Mouse (Mus musculus) cerebellum, postnatal 14 days (tissue): ENCODE measurements at regions not wholly inside any gene's neighbourhood (a gene's known extent, or its start where the extent isn't known, plus 50 kb on each side); places are given as distances from the start of the nearest gene placed in this dataset.

Experiments
- DNase-seq, 2 experiments: peaks; one replicate each; pipeline ENCODE4 v3.0.0; 2021; ENCODE audit warnings: mixed read lengths in 2 of 2

- peak; percentile 27 to 45 for DNase-seq
Observed at GRCm38 (mm10) chr4:9218380-9218779, 979.5 kb upstream of the Car8 start.

GRCm38 (mm10) chr4:9208606-9209005 is 969.8 kb upstream of the Car8 start:
- DNase-seq: no peak

- no peak for DNase-seq
Observed at GRCm38 (mm10) chr4:9200012-9200411, 961.2 kb upstream of the Car8 start.

GRCm38 (mm10) chr4:9196435-9196834 is 957.6 kb upstream of the Car8 start:
- no peak for DNase-seq

GRCm38 (mm10) chr4:9193121-9193520 is 954.3 kb upstream of the Car8 start:
- no peak for DNase-seq

GRCm38 (mm10) chr4:9185156-9185875 is 946.5 kb upstream of the Car8 start:
- peak; percentile 14 to 41 for DNase-seq

- DNase-seq: peak; percentile 25 to 30
Observed at GRCm38 (mm10) chr4:9184451-9185121, 945.7 kb upstream of the Car8 start.

- no peak for DNase-seq
Observed at GRCm38 (mm10) chr4:9174365-9174764, 935.5 kb upstream of the Car8 start.

- no peak for DNase-seq
Observed at GRCm38 (mm10) chr4:9162374-9162773, 923.5 kb upstream of the Car8 start.

- DNase-seq: no peak
Observed at GRCm38 (mm10) chr4:9161814-9162133, 922.9 kb upstream of the Car8 start.

- no peak for DNase-seq
Observed at GRCm38 (mm10) chr4:9161068-9161813, 922.4 kb upstream of the Car8 start.

GRCm38 (mm10) chr4:9147732-9148131 is 908.9 kb upstream of the Car8 start:
- DNase-seq: peak; percentile 53 to 54

GRCm38 (mm10) chr4:9144226-9145215 is 905.7 kb upstream of the Car8 start:
- peak in 1 of 2 experiments; percentile 2 for DNase-seq

GRCm38 (mm10) chr4:9143087-9143486 is 904.2 kb upstream of the Car8 start:
- DNase-seq: no peak

GRCm38 (mm10) chr4:9141946-9142683 is 903.3 kb upstream of the Car8 start:
- DNase-seq: peak in 1 of 2 experiments; percentile 2

GRCm38 (mm10) chr4:9140691-9141090 is 901.9 kb upstream of the Car8 start:
- DNase-seq: peak in 1 of 2 experiments; percentile 44

- DNase-seq: peak in 1 of 2 experiments; percentile 51
Observed at GRCm38 (mm10) chr4:9136657-9137056, 897.8 kb upstream of the Car8 start.

- peak; percentile 91 for DNase-seq
Observed at GRCm38 (mm10) chr4:9136188-9136569, 897.3 kb upstream of the Car8 start.

GRCm38 (mm10) chr4:9135481-9136187 is 896.8 kb upstream of the Car8 start:
- DNase-seq: peak; percentile 99 to 100

- DNase-seq: no peak
Observed at GRCm38 (mm10) chr4:9133695-9134094, 894.9 kb upstream of the Car8 start.

- DNase-seq: peak; percentile 45 to 54
Observed at GRCm38 (mm10) chr4:9132982-9133625, 894.3 kb upstream of the Car8 start.
